Mouse (Mus musculus): ENCODE measurements around the gene Gm6993.

DNA sequence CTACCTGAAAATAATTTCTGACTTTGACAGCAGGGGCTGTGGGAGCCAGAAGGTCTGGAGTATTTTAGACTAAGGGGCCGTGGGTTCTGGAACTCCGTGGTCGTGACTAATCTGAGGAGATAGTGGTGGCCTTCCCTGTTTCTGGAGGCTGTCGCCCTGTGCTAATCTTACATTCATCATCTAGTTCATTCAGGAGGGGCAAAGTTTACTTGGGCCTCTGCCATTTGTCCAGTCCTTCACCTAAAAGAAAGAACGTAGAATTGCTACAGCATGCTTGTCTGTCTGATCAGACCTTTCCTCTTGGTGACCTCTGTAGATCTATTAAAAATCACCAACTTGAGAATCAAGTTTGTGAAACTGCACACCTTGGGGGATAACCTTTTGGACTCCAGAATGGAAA, 41.7 kb downstream of the Gm6993 start:
- TF ChIP-seq CTCF (IDR thresholded peaks at IDR 0.05; ENCODE audit: low read depth) (no peak), EP300 (IDR thresholded peaks at IDR 0.05; ENCODE audit: low read depth) (no peak)
